Comparison of ENCODE assay signal across 8 mouse cellular contexts in the genomic region with DNA sequence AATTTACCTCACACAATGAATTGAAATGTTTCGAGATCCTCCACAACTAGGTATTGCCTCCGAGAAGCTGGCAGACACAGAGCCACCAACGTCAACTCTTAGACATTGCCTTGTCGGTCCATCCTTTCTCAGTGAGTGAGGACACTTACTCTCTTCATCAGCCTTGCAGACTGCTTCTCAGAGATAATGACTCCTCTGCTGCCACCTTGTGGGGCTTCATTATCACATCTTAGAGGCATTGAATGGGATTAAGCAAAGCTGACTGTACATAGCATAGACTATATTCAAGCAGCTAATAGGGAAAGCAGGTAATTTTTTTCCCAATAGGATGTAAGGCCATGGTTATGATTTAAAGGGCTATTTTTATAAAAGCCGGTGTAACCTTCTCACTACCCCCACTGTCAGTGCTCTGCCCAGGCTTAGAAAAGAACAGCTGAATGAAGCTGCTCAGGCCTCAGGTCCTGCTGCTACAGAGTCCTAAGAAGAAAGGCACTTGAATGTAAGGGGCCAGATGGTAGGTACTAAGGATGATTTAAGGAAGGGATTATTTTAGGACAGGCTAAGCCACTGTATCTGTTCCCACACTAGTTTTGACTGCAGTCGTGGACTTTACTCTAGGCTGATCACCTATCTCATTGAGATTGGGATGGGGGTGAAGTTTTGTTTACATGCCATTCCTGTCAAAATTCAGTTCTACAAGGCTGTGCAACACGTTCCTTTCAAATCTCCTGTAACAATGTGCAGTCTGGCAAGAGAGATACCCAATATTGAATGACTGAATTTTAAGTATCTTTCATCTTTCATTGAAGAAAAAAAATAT. TPM values are rescaled to one million over a fixed set of nuclear protein-coding genes. Genes with fewer than 3 reads are reported as not detected.
DNase-seq lines count a peak whose midpoint lies in the region; ATAC-seq and TF ChIP-seq lines count a peak whose summit lies in the region.

No protein-coding gene starts in this region.

- 30% methylated on average over 7 of the region's 7 CpGs for WGBS in liver, embryonic 16.5 days (ENCODE audit: insufficient replicate concordance)

- ATAC-seq in granulocyte monocyte progenitor cell, adult 5-6 weeks (replicated peaks; ENCODE audit: poor library complexity, severe bottlenecking) = peak; percentile 85
- ATAC-seq in liver, embryonic 16.5 days (ENCODE audit: low read depth) = peak; percentile 69

- H3K27me3 ChIP-seq in liver, embryonic 16.5 days (ENCODE audit: control insufficient read depth, insufficient read depth, low read depth, low read length) = no peaks in the 10 kb centered on the region

- H3K9me3 ChIP-seq in ES-E14 (ENCODE audit: control insufficient read depth, insufficient read depth, low read depth, low read length) = no peaks in the 10 kb centered on the region
- H3K9me3 ChIP-seq in liver, embryonic 16.5 days (replicated peaks; ENCODE audit: control insufficient read depth, low read length) = no peaks in the 10 kb centered on the region

- H3K4me2 ChIP-seq in liver, embryonic 16.5 days (ENCODE audit: low read depth, low read length) = no peak overlapping the region

- in situ Hi-C loops in ES-E14 (cut with MboI; ENCODE audit: low sequenced_read_pairs in 2 of 2, unreplicated experiment in 2 of 2) = no loop called here

- no peaks in the 10 kb centered on the region for H3K4me1 ChIP-seq in ES-E14 (ENCODE audit: control insufficient read depth in 2 of 2, insufficient read depth in 2 of 2, low read length in 2 of 2, poor library complexity in 1 of 2)
- H3K4me1 ChIP-seq in liver, embryonic 16.5 days (ENCODE audit: control insufficient read depth, low read depth, low read length) = no peaks in the 10 kb centered on the region

- no peak overlapping the region for H3K27ac ChIP-seq in ES-E14 (ENCODE audit: insufficient read depth, low read depth, low read length, poor library complexity, severe bottlenecking)
- no peak overlapping the region for H3K27ac ChIP-seq in liver, embryonic 16.5 days (ENCODE audit: low read length)

- no peak overlapping the region for H3K9ac ChIP-seq in ES-E14 (ENCODE audit: insufficient read depth, low read depth, low read length, poor library complexity, severe bottlenecking)
- no peak overlapping the region for H3K9ac ChIP-seq in liver, embryonic 16.5 days (ENCODE audit: low read depth, low read length)

- H3K4me3 ChIP-seq in ES-E14 (ENCODE audit: insufficient read depth in 1 of 2, low read depth in 1 of 2, low read length in 2 of 2, poor library complexity in 1 of 2, severe bottlenecking in 1 of 2) = no peak overlapping the region
- no peak overlapping the region for H3K4me3 ChIP-seq in liver, embryonic 16.5 days (ENCODE audit: low read depth, low read length)

- H3K36me3 ChIP-seq in ES-E14 (ENCODE audit: control insufficient read depth, insufficient read depth, low read length, poor library complexity, severe bottlenecking) = no peaks in the 10 kb centered on the region
- H3K36me3 ChIP-seq in liver, embryonic 16.5 days (ENCODE audit: control insufficient read depth, insufficient read depth) = no peaks in the 10 kb centered on the region

- DNase-seq in A20 (ENCODE audit: low read depth, low spot score) (peak; percentile 76), ES-E14 (ENCODE audit: low read depth, low spot score) (peak; percentile 38)
- peak; percentile 46 to 74 for DNase-seq in cerebellum, postnatal 25 days
- DNase-seq in kidney, postnatal 10 days = peak; percentile 81
- peak; percentile 53 for DNase-seq in retina, adult 2 months (ENCODE audit: low read depth, low spot score)
- DNase-seq in urinary bladder, postnatal 10 days (ENCODE audit: low spot score) = no peak

TF ChIP-seq in ES-E14, 5 proteins besides CTCF, POLR2A, EP300 and RAD21:
- no peak for TF ChIP-seq ZC3H11A (IDR thresholded peaks at IDR 0.05; ENCODE audit: borderline replicate concordance, low read depth, low read length)
- TF ChIP-seq ZNF384 (IDR thresholded peaks at IDR 0.05; ENCODE audit: low read depth, low read length) = no peak
- TF ChIP-seq MAFK (IDR thresholded peaks at IDR 0.05; ENCODE audit: insufficient read depth, low read depth, low read length) = no peak
- TF ChIP-seq HCFC1 (IDR thresholded peaks at IDR 0.05; ENCODE audit: borderline replicate concordance, insufficient read depth, low read length) = no peak
- no peak for TF ChIP-seq CHD2 (IDR thresholded peaks at IDR 0.05; ENCODE audit: low read depth, low read length)
TF ChIP-seq in ES-E14: peak in this region for 0.

RNA-seq across cellular contexts. Expression of gene Ifih1, which starts 8.7 kb away (rescaled TPM):
- total RNA-seq in ES-E14 (2012; rRNA removed) = 0.11 and 0.13 TPM in 2 replicates
- total RNA-seq in granulocyte monocyte progenitor cell, adult 5-6 weeks (2014; fragmentation: Nextera tagmentation) = 8.8 and 10.1 TPM in 2 replicates
- 14.4 and 19.9 TPM in 2 replicates for total RNA-seq in granulocyte monocyte progenitor cell, adult 5-6 weeks (2017)
- polyA plus RNA-seq in liver, embryonic 16.5 days (2015; fragmentation: Nextera tagmentation; extraction: Ambion mirVana) = 3.2 and 3.6 TPM in 2 replicates

RNA-seq across cellular contexts. Expression of gene Gca, which starts 9.4 kb away (rescaled TPM):
- total RNA-seq in ES-E14 (2012; rRNA removed) = 11.5 and 11.8 TPM in 2 replicates
- 19.9 and 31.0 TPM in 2 replicates for total RNA-seq in granulocyte monocyte progenitor cell, adult 5-6 weeks (2014; fragmentation: Nextera tagmentation)
- 13.8 and 18.3 TPM in 2 replicates for total RNA-seq in granulocyte monocyte progenitor cell, adult 5-6 weeks (2017)
- polyA plus RNA-seq in liver, embryonic 16.5 days (2015; fragmentation: Nextera tagmentation; extraction: Ambion mirVana) = 5.5 and 5.7 TPM in 2 replicates
